Mouse (Mus musculus) liver, embryonic 14.5 days (tissue): ENCODE data around the gene Gpr55. TPM values are rescaled to one million over a fixed set of nuclear protein-coding genes. Genes with fewer than 3 reads are reported as not detected.

ENCODE experiments used
- ATAC-seq: fragments of 200-750 bp; cut with Nextera tagmentation; 2 replicates; pipeline ENCODE4 v1.8.0; 2017; ENCODE audit warnings: moderate number of reproducible peaks, mild to moderate bottlenecking, moderate library complexity; ENCODE audit not compliant: insufficient read depth
- DNase-seq, 3 experiments: peaks; one replicate each; pipeline ENCODE4 v3.0.0-alpha.2; 2012 to 2013; ENCODE audit warnings: low read depth in 3 of 3, low spot score in 3 of 3
- H3K27ac ChIP-seq: fragments of 300-500 bp; sonication (generic); 2 replicates; pipeline ENCODE4 v1.5.1; 2014; ENCODE audit warnings: moderate library complexity, mild to moderate bottlenecking, control low read depth, inconsistent platforms
- H3K27me3 ChIP-seq: fragments of 300-500 bp; sonication (generic); 2 replicates; pipeline ENCODE4 v1.6.1; 2014; ENCODE audit warnings: mild to moderate bottlenecking, low read length, moderate library complexity; ENCODE audit not compliant: control insufficient read depth, insufficient read depth
- H3K36me3 ChIP-seq: fragments of 300-500 bp; sonication (generic); replicated peaks from 2 replicates; pipeline ENCODE4 v1.6.1; 2014; ENCODE audit warnings: low read depth; ENCODE audit not compliant: control insufficient read depth, insufficient read depth
- H3K4me1 ChIP-seq, 2 experiments: fragments of 200-500 bp in 1 of 2; fragments of 300-500 bp in 1 of 2; sonication (generic) in 1 of 2; replicated peaks; 2 replicates each; pipeline ENCODE4 v1.6.1; 2012 to 2014; ENCODE audit warnings: antibody characterized with exemption in 1 of 2, inconsistent platforms in 1 of 2, low read length in 1 of 2; ENCODE audit not compliant: control insufficient read depth in 2 of 2, insufficient read depth in 2 of 2
- H3K4me2 ChIP-seq: fragments of 300-500 bp; sonication (generic); 2 replicates; pipeline ENCODE4 v1.6.1; 2014; ENCODE audit warnings: low read depth, mild to moderate bottlenecking, control low read depth, moderate library complexity
- H3K4me3 ChIP-seq, 2 experiments: fragments of 200-500 bp in 1 of 2; fragments of 300-500 bp in 1 of 2; sonication (generic) in 1 of 2; 2 replicates each; pipeline ENCODE4 v1.5.1; 2012 to 2014; ENCODE audit warnings: low read depth in 2 of 2, low read length in 2 of 2, mild to moderate bottlenecking in 2 of 2, control low read depth in 1 of 2, inconsistent platforms in 1 of 2, moderate library complexity in 1 of 2; ENCODE audit not compliant: insufficient read depth in 1 of 2
- H3K9ac ChIP-seq: fragments of 300-500 bp; sonication (generic); replicated peaks from 2 replicates; pipeline ENCODE4 v1.6.1; 2014; ENCODE audit warnings: mild to moderate bottlenecking, control low read depth, moderate library complexity
- H3K9me3 ChIP-seq: fragments of 300-500 bp; sonication (generic); 2 replicates; pipeline ENCODE4 v1.6.1; 2016; ENCODE audit warnings: low read length, mixed read lengths; ENCODE audit not compliant: control insufficient read depth
- CTCF ChIP-seq: IDR thresholded peaks from 2 replicates; pipeline ENCODE4 v1.5.1; 2016; ENCODE audit warnings: antibody characterized with exemption, low read depth, control low read depth
- EP300 ChIP-seq: IDR thresholded peaks from 2 replicates; pipeline ENCODE4 v1.6.1; 2016; ENCODE audit warnings: antibody characterized with exemption, low read depth
- whole genome bisulfite sequencing: fragments of 180-500 bp; shearing (Covaris S2); extraction: QIAGEN DNeasy Blood & Tissue Kit; methylation state at CpG from one replicate; pipeline ENCODE4 v1.1.7; 2014; ENCODE audit not compliant: insufficient replicate concordance; 5-methylcytosine and 5-hydroxymethylcytosine counted together
- polyA plus RNA-seq, 2 experiments: library from polyadenylated mRNA; depleted of rRNA in 1 of 2; stranded (reverse) in 1 of 2; unstranded in 1 of 2; fragments of >200 nt; fragmentation: Nextera tagmentation in 1 of 2; extraction: Ambion mirVana in 1 of 2; gene quantifications; 2 replicates each; pipeline versions ENCODE4 v1.2.1 to v1.2.3; 2012 to 2014

The Gpr55 gene
- polyA plus RNA-seq, 2 experiments = 0.04 TPM; not detected in 1

DNA sequence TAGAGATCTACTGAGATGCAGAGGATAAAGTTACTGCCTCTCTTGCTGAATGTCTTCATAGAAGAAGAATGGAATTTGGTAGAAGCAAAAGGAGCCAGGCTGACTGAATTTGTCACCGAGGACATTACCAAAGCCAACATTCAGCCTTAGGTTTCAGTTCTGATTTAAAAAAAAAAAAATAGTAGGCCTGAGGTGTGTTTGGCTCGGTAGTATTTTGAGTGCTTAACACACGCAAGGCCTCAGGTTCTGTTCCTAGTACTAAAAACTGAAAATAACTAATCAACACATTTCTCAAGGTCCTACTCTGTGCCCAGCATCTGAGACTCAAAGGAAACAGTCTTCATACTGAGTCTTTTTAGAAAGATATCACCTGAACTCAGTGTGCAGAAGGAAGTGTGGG lies 10.3 kb upstream of the Gpr55 start:
- no peak for ATAC-seq
- H3K36me3 ChIP-seq = no peaks in the 10 kb centered on the region
- no peak for TF ChIP-seq EP300
- TF ChIP-seq CTCF = no peak
- no peaks in the 10 kb centered on the region for H3K4me1 ChIP-seq
- DNase-seq = no peak
- H3K9me3 ChIP-seq = no peaks in the 10 kb centered on the region
- H3K27ac ChIP-seq = no peak overlapping the region
- WGBS = 63% methylated on average over 3 of the region's 3 CpGs
- H3K4me2 ChIP-seq = no peak overlapping the region
- no peaks in the 10 kb centered on the region for H3K27me3 ChIP-seq
- H3K9ac ChIP-seq = no peak overlapping the region
- H3K4me3 ChIP-seq = no peak overlapping the region

DNA sequence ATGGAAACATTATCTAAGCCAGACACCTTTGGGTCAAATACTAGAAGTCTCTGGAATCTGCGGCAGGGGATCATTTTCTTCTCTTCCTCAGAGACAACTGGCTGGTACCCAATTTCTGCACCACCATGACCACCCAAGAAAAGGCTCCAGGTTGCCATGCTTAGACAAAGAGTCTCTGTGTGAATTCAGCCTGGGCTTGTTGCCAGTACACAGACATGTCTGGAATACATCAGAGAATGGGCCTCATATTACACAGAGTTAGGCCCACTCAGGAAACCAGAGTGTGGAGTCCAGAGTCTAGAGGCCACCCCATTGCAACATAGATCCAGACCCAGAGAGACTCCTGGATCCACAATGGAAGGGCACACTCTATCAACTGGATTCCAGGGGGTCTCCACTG lies 8.7 kb upstream of the Gpr55 start:
- Histone ChIP-seq H3K4me1 (no peaks in the 10 kb centered on the region), H3K27ac (no peak overlapping the region), H3K27me3 (no peaks in the 10 kb centered on the region), H3K4me3 (no peak overlapping the region), H3K9me3 (no peaks in the 10 kb centered on the region), H3K4me2 (no peak overlapping the region), H3K9ac (no peak overlapping the region; the same call in 1 of the 2 replicates), H3K36me3 (no peaks in the 10 kb centered on the region)
- TF ChIP-seq EP300 (no peak), CTCF (no peak)
- DNase-seq = no peak
- 74% methylated on average over 1 of the region's 1 CpGs for WGBS
- no peak for ATAC-seq

DNA sequence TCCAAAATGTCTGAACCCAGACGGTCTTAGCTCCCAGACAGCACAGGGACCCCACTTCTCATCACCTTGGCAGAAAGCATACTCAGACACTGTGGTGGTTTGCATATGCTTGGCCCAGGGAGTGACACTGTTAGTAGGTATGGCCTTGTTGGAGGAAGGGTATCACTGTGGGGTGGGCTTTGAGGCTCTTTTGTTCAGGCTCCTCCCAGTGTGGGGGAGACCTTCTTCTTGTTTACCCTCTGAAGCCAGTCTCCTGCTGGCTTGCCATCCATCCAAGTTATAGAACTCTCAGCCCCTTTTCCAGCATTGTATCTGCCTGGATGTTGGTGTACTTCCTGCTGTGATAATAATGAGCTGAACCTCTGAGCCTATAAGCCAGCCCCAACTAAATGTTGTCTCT lies 8.3 kb upstream of the Gpr55 start:
- no peaks in the 10 kb centered on the region for H3K36me3 ChIP-seq
- no peaks in the 10 kb centered on the region for H3K27me3 ChIP-seq
- no peaks in the 10 kb centered on the region for H3K4me1 ChIP-seq
- H3K9ac ChIP-seq = no peak overlapping the region
- ATAC-seq (no peak), DNase-seq (no peak)
- H3K9me3 ChIP-seq = no peaks in the 10 kb centered on the region
- no peak overlapping the region for H3K4me2 ChIP-seq
- 33% methylated on average over 1 of the region's 1 CpGs for WGBS
- H3K27ac ChIP-seq = no peak overlapping the region
- H3K4me3 ChIP-seq = no peak overlapping the region
- TF ChIP-seq EP300 (no peak), CTCF (no peak)

GRCm38 (mm10) chr1:85965856-85966255 lies 5.0 kb upstream of the Gpr55 start:
- Histone ChIP-seq H3K4me2 (no peak overlapping the region), H3K9ac (no peak overlapping the region), H3K27me3 (no peaks in the 10 kb centered on the region), H3K4me3 (no peak overlapping the region), H3K27ac (no peak overlapping the region), H3K4me1 (peaks cover 0 to under 1% of the 10 kb centered on the region in 2 experiments; a peak in 1 of 4 replicates), H3K9me3 (no peaks in the 10 kb centered on the region), H3K36me3 (no peaks in the 10 kb centered on the region)
- ATAC-seq (no peak), DNase-seq (no peak)
- no peak for TF ChIP-seq EP300
- no peak for TF ChIP-seq CTCF
- 60% methylated on average over 3 of the region's 3 CpGs for WGBS

DNA sequence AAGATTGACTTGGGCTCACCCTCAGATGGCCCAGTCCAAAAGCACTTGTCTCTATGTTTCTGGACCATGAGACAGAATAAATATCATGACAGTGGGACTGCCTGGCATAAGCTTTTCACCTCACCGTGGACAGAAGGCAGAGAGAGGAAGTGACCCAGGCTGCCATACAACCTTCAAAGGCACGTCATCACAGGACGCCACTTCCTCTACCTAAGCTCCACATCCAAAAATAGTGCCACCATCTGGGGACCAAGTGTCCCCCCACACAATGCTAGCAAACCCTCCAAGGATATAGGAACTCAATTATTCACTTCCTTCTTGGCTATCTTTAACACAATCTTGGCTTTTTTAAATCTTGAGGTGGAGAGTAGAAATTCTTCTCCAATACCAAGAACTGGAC lies 1.3 kb upstream of the Gpr55 start:
- Histone ChIP-seq H3K36me3 (no peaks in the 10 kb centered on the region), H3K27me3 (no peaks in the 10 kb centered on the region), H3K4me2 (no peak overlapping the region), H3K9me3 (no peaks in the 10 kb centered on the region), H3K9ac (no peak overlapping the region), H3K4me1 (peaks cover 0 to 11% of the 10 kb centered on the region in 2 experiments; a peak in 2 of 4 replicates), H3K27ac (no peak overlapping the region), H3K4me3 (no peak overlapping the region)
- WGBS = 34% methylated on average over 3 of the region's 3 CpGs
- ATAC-seq = no peak
- no peak for DNase-seq
- TF ChIP-seq EP300 (no peak), CTCF (no peak)
